Mouse (Mus musculus): ENCODE data around the gene Lin28a. TPM values are rescaled to one million over a fixed set of nuclear protein-coding genes. Genes with fewer than 3 reads are reported as not detected.
A peak's percentile ranks its signal among the peaks of the same experiment; 100 is the strongest.
"Not testable (repeated sequence)": the region's sequence is repeated elsewhere in the genome, so short reads cannot be mapped to it uniquely, and the experiment has no call there.

Gene Lin28a
- polyA plus RNA-seq, 1 experiment from 2014 or later: 12.4 TPM

DNA sequence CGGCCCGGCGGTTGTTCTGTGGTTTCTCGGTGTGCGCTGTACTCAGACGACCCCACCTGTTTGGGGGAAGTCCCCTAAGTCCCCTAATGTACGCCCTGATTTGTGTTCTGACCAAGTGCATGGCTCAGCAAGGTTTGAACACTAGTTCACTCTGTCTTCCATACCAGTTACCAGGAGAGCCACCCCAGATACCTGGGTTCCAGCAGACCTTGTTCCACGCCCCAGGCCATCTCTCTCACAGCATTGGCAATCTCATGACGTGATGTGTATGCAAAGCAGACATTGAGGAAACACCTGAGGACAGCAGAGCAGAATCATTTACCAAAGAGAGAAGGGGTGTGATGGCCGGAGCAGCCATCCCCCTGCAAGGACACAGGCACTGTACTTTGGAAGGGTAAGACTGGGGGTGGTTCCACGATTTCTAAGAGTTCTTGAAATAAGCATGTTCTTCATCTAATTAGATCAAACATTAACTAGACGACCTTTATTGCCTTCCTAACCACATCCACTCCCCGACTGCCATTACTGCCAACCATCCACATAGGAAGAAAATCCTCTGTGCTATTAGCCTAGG is 27.5 kb downstream of the Lin28a start:
- Histone ChIP-seq H3K4me1 (no peaks in the 10 kb centered on the region), H3K36me3 (peaks cover 88% of the 10 kb centered on the region), H3K9me3 (no peaks in the 10 kb centered on the region), H3K27me3 (ENCODE audit: insufficient read depth, poor library complexity, severe bottlenecking) (no peaks in the 10 kb centered on the region), H3K4me3 (no peak overlapping the region), H3K27ac (no peak overlapping the region)
- WGBS: 91% methylated on average over 13 of the region's 13 CpGs
- no peak for DNase-seq (ENCODE audit: low spot score)

DNA sequence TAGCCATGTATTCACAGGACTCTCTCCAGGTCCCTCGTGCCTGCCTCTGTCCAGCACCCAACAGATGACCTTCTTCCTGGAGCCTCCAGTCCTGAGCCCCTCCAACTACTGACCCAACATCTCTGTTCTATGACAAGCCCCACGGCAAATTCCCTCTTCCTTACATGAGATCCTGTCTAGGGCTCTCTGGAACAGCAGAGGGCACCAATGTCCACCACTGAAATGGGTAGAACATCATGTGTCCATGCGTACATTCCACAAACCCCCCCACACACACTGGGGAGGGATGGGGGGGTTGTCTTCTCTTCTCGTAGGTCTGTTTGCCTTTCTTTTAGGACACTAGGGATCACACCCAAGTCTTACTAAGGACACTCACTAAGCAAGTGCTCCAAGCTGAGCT is 28.6 kb downstream of the Lin28a start:
- no peak for DNase-seq (ENCODE audit: low spot score)
- Histone ChIP-seq H3K36me3 (peaks cover 82% of the 10 kb centered on the region), H3K27me3 (ENCODE audit: insufficient read depth, poor library complexity, severe bottlenecking) (no peaks in the 10 kb centered on the region), H3K4me3 (no peak overlapping the region), H3K9me3 (no peaks in the 10 kb centered on the region), H3K27ac (no peak overlapping the region), H3K4me1 (no peaks in the 10 kb centered on the region)
- WGBS: 74% methylated on average over 4 of the region's 4 CpGs

DNA sequence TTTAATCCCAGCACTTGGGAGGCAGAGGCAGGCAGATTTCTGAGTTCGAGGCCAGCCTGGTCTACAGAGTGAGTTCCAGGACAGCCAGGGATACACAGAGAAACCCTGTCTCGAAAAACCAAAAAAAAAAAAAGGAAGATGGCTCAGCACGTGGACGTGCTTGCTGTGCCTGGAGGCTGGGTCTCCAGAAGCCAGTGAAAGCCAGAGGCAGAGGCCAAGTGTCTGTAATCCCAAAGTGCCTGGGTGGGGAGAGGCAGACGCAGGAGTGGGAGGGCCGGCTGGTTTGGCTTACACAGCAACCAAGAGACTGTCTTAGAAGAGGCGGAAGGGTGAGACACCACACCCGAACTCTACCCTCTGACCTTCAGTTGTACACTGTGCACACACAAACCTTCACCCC is 30.4 kb downstream of the Lin28a start:
- H3K4me1 ChIP-seq; H3K4me3 ChIP-seq; H3K27ac ChIP-seq; H3K27me3 ChIP-seq (ENCODE audit: insufficient read depth, poor library complexity, severe bottlenecking); DNase-seq (ENCODE audit: low spot score); H3K9me3 ChIP-seq: not testable (repeated sequence)
- WGBS: 80% methylated on average over 8 of the region's 8 CpGs
- peaks cover 64% of the 10 kb centered on the region for H3K36me3 ChIP-seq

DNA sequence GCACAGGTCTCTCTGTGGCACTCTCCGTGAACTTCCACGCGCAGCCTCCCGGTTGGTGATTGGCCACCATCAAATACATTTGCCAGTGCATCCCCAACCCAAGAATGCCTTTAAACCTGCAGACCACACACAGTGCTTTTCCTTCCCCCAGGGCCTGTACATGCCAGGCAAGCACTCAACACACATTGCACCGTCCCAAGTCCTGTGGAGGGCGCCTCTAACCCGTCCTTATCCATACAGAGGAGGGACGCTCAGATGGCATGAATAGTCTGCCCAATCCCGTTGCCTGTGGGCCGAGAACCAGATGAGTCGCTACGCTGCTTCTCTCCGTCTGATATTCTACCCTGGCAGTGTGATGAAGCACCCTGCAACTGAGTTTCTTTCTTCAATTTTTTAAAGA is 35.7 kb downstream of the Lin28a start:
- Histone ChIP-seq H3K4me1 (peaks cover 21% of the 10 kb centered on the region), H3K4me3 (no peak overlapping the region), H3K27ac (no peak overlapping the region), H3K27me3 (ENCODE audit: insufficient read depth, poor library complexity, severe bottlenecking) (no peaks in the 10 kb centered on the region), H3K9me3 (no peaks in the 10 kb centered on the region), H3K36me3 (peaks cover 55% of the 10 kb centered on the region)
- no peak for DNase-seq (ENCODE audit: low spot score)
- WGBS: 87% methylated on average over 13 of the region's 13 CpGs

DNA sequence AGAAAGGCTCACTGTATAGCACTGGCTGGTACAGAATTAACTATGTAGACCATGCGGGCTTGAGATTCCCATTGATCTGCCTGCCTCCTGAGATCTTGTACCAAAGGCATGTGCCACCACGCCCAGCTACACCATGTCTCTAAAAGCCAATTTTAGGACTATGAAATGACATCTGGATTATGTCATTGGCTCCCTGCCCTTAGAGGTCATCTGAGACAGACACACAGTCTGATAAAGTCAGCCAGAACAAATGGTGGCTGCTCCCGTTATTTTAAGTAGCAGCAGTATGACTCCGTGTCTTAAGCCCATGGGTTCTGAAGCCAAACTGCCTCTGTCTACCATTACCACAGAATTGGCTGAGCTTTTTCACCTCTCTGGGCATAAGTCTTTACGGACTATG is 38.1 kb downstream of the Lin28a start:
- no peak for DNase-seq (ENCODE audit: low spot score)
- H3K4me1 ChIP-seq: peaks cover 21% of the 10 kb centered on the region
- no peaks in the 10 kb centered on the region for H3K27me3 ChIP-seq (ENCODE audit: insufficient read depth, poor library complexity, severe bottlenecking)
- H3K36me3 ChIP-seq: peaks cover 53% of the 10 kb centered on the region
- H3K4me3 ChIP-seq: no peak overlapping the region
- H3K27ac ChIP-seq: peak overlapping the region; percentile 85
- 35% methylated on average over 5 of the region's 5 CpGs for WGBS
- H3K9me3 ChIP-seq: no peaks in the 10 kb centered on the region

DNA sequence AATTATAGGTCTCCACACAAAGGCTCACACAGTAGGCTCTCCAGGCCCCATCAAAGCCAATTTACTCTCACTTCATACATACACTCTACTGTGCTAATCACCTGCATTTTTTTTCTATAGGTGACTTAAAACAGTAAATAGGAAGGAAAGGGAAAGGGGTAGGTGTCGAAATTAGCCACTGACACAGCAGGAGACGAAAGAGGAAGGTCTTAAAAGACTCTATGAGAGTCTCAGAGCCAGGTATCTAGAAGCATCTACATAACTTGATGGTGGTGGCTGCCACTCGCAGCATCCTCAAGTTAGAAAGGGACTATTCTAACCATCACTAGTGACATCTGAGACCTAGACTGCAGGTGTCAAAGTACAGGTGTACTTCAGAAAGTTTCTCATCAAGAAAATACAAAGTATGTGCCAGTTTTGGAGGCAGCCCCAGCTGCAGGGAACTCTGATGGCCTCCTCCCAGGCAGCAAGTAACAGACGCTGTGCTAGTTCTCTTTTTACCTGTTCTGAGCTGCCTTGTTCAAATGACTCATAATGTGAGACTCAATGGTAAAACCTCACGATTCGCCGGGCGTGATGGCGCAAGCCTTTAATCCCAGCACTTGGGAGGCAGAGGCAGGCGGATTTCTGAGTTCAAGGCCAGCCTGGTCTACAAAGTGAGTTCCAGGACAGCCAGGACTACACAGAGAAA is 40.5 kb downstream of the Lin28a start:
- H3K27me3 ChIP-seq (ENCODE audit: insufficient read depth, poor library complexity, severe bottlenecking): no peaks in the 10 kb centered on the region
- no peaks in the 10 kb centered on the region for H3K9me3 ChIP-seq
- 91% methylated on average over 10 of the region's 10 CpGs for WGBS
- H3K27ac ChIP-seq: no peak overlapping the region
- peaks cover 21% of the 10 kb centered on the region for H3K4me1 ChIP-seq
- peaks cover 61% of the 10 kb centered on the region for H3K36me3 ChIP-seq
- H3K4me3 ChIP-seq: no peak overlapping the region
- no peak for DNase-seq (ENCODE audit: low spot score)

DNA sequence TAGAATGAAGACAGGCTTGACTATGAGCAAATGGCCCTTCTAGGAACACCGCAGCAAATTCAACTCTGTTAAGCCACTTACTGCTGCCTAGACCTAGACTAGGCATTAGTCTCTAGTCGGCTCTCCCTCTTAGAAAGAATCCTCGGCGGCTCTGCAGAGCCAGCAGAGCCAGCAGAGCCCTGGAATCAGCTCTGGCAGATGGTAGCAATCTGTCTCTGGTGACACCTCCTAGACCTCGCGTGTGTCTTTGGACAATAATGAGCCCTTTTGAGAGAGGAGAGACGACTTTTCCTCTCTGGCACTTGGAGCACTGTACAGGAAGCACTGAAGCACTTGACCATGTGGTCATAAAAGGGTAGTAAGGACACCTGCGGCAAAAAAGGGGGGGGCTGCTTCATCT is 46.9 kb downstream of the Lin28a start:
- no peak for DNase-seq (ENCODE audit: low spot score)
- Histone ChIP-seq H3K27me3 (ENCODE audit: insufficient read depth, poor library complexity, severe bottlenecking) (no peaks in the 10 kb centered on the region), H3K4me1 (peaks cover 15% of the 10 kb centered on the region), H3K27ac (no peak overlapping the region), H3K4me3 (no peak overlapping the region), H3K36me3 (peaks cover 53% of the 10 kb centered on the region), H3K9me3 (no peaks in the 10 kb centered on the region)
- 77% methylated on average over 8 of the region's 8 CpGs for WGBS

DNA sequence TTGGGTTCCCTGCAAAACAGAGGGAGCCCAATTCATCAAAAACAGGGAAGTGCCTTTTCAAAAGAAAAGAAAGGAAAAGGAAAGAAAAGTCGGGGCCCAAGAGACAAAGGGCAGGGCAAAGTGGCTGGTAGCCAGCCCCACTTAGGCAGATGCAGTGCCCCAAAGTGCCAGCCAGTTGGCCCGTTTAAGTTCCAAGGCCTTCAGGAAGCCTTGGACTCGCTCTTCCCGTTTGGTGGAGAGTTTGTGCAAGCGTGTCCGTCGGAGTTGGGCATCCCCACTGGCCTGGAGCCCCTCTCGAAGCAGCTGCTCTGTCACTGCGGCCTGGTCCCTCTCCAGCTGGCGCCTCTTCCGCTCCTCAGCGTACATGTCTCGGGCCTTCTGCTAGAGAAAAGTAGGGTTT is 47.8 kb downstream of the Lin28a start:
- 92% methylated on average over 13 of the region's 13 CpGs for WGBS
- H3K27me3 ChIP-seq (ENCODE audit: insufficient read depth, poor library complexity, severe bottlenecking): no peaks in the 10 kb centered on the region
- H3K4me1 ChIP-seq: peaks cover 24% of the 10 kb centered on the region
- DNase-seq (ENCODE audit: low spot score): no peak
- no peaks in the 10 kb centered on the region for H3K9me3 ChIP-seq
- H3K4me3 ChIP-seq: no peak overlapping the region
- H3K36me3 ChIP-seq: peaks cover 55% of the 10 kb centered on the region
- H3K27ac ChIP-seq: no peak overlapping the region

DNA sequence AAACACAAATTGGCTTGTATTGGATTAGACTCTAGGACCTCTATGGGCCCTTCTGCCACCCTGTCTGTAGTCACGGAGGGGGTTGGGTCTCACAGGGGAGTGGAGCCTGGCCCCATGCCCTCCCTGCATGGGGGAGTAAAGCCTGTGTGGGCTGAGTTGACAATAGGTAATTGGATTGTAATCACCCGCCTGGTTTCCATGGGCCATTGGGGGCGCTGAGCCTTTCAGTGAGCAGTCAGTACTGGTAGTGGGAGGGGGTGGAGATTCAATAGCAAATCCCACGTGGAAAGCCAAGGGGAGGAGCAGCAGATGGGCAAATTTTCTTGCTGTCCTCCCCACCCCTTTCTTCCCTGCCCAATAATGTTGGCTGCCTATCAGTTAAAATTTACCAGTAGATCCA is 48.4 kb downstream of the Lin28a start:
- Histone ChIP-seq H3K4me3 (no peak overlapping the region), H3K9me3 (no peaks in the 10 kb centered on the region), H3K36me3 (peaks cover 57% of the 10 kb centered on the region), H3K27me3 (ENCODE audit: insufficient read depth, poor library complexity, severe bottlenecking) (no peaks in the 10 kb centered on the region), H3K27ac (no peak overlapping the region), H3K4me1 (peaks cover 27% of the 10 kb centered on the region)
- 46% methylated on average over 4 of the region's 4 CpGs for WGBS
- DNase-seq (ENCODE audit: low spot score): no peak

DNA sequence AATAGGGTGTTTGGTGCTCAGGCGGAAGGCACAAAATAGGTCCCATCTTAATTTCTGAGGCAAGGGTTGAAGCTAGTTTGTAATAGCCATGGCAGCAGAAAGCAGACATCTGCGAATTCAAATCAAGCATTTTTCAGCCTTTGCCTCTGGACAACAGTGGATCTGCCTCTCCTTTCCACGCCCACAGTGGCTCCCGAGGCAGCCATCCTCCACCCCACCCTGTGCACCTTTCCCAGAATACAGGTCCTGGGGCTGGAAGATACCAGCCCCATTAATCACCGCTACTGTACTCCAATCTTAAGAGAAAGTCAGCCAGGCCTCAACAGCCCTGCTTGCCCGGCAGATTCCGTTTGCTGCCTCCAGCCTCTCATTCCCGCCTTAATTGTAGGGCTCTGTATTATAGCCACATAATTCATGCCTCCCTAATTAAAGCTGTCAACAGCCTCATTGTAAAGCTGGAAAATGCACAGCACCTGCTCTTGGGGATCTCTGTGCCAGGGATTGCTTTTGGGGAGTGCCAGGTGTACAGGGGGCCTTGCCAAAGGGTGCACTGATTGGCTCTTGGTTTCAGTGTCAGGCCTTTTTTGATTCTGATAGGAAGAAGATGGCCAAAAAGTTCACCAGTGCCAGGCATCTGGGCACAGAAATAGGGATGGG is 49.4 kb downstream of the Lin28a start:
- peak overlapping the region; percentile 80 for H3K4me3 ChIP-seq
- peaks cover 58% of the 10 kb centered on the region for H3K36me3 ChIP-seq
- WGBS: 67% methylated on average over 8 of the region's 8 CpGs
- no peaks in the 10 kb centered on the region for H3K27me3 ChIP-seq (ENCODE audit: insufficient read depth, poor library complexity, severe bottlenecking)
- H3K27ac ChIP-seq: no peak overlapping the region
- peaks cover 27% of the 10 kb centered on the region for H3K4me1 ChIP-seq
- DNase-seq (ENCODE audit: low spot score): no peak
- H3K9me3 ChIP-seq: no peaks in the 10 kb centered on the region

DNA sequence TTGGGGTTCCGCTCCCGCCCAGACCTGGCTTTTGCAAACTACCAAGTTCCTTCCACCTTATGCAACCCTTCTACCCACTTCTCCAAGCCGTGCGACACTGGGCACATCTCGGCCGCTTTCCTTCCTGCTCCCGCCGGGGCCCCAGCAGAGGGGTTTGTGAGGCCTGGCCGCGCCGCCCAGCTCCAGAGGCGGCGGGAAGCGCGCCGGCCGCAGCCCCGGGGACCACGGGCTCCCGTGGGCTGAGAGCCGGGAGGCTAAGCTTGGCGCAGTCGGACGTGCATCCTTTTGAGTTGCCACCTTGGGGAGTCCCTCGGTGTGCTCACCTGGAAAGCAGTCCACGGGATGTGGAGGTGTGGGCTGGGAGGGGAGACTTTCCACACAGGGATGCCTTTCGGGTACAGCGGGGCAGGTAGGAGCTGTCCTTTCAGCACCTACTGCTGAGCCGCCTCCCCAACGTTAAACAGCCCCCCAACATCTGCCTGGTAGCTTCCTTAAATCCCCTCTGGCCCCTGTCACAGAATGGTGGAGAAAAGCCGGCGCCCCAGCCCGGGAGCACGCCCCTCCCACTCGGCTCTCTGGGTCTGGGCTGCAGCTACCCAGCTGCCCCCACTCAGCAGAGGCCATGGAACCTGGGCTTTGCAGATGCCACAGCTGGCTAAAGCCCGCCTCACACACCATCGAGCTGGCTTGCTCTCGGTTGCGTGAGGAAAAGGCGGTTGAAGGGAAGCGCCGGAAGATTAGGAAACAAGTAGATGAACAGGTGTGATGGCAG is 50.3 kb downstream of the Lin28a start, which contains the start of gene Hmgn2:
Gene Hmgn2 (minus strand): TSS at position 501 of the 772 bp plus-strand sequence.
- Histone ChIP-seq H3K4me3 (peak within 1 kb of the TSS; percentile 80), H3K36me3 (peaks cover 63% of the 10 kb centered on the region), H3K9me3 (no peaks in the 10 kb centered on the region), H3K27me3 (ENCODE audit: insufficient read depth, poor library complexity, severe bottlenecking) (no peaks in the 10 kb centered on the region), H3K4me1 (peaks cover 27% of the 10 kb centered on the region), H3K27ac (peak within 1 kb of the TSS; percentile 100)
- under 1% methylated on average over 42 of the region's 42 CpGs for WGBS
- DNase-seq (ENCODE audit: low spot score): peak; percentile 85

DNA sequence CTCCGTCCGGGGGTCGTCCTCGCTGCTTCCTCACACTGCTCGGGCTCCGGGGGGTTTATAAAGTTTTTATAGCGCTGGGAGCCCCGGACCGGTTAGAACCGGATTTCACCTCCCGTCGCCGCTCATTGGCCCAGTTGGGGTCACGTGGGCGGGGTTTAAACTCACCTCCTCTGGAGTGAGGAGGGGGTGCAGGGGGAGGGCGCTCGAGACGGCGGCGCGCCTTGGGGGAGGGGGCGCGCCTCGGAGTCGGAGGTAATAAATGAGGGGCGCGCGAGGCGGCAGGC is 50.8 kb downstream of the Lin28a start:
- peak overlapping the region; percentile 80 for H3K4me3 ChIP-seq
- peaks cover 68% of the 10 kb centered on the region for H3K36me3 ChIP-seq
- H3K4me1 ChIP-seq: peaks cover 27% of the 10 kb centered on the region
- DNase-seq (ENCODE audit: low spot score): peak; percentile 97
- under 1% methylated on average over 29 of the region's 29 CpGs for WGBS
- no peaks in the 10 kb centered on the region for H3K9me3 ChIP-seq
- H3K27me3 ChIP-seq (ENCODE audit: insufficient read depth, poor library complexity, severe bottlenecking): no peaks in the 10 kb centered on the region
- H3K27ac ChIP-seq: peak overlapping the region; percentile 100
